Mouse (Mus musculus): Measurements from ENCODE around the gene Tent4b. TPM values are rescaled to one million over a fixed set of nuclear protein-coding genes. Genes with fewer than 3 reads are reported as not detected.

The Tent4b gene
- polyA plus RNA-seq, 1 experiment from 2014 or later: 8.7 TPM

DNA sequence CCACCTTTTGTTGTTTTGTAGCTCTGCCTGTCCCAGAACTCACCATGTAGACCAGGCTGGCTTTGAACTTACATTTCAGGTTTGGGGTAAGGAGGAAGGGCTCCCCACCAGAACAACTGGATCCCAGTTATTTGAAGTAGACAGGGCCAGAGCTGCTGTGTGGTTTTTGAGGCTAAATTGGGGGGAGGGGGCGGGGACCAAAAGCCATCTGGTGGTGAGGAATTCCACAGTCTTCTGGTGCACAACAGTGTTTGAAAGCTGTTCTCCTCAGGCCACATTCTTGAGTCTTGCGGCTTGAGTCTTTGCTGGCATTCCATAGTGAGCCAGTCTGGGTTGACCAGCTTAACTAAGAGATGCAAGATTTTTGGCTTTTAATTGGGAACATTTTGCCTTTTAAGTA lies 66.5 kb downstream of the Tent4b start:
- ATAC-seq: no peak
- 14% methylated on average over 2 of the region's 2 CpGs for WGBS (ENCODE audit: insufficient replicate concordance)

DNA sequence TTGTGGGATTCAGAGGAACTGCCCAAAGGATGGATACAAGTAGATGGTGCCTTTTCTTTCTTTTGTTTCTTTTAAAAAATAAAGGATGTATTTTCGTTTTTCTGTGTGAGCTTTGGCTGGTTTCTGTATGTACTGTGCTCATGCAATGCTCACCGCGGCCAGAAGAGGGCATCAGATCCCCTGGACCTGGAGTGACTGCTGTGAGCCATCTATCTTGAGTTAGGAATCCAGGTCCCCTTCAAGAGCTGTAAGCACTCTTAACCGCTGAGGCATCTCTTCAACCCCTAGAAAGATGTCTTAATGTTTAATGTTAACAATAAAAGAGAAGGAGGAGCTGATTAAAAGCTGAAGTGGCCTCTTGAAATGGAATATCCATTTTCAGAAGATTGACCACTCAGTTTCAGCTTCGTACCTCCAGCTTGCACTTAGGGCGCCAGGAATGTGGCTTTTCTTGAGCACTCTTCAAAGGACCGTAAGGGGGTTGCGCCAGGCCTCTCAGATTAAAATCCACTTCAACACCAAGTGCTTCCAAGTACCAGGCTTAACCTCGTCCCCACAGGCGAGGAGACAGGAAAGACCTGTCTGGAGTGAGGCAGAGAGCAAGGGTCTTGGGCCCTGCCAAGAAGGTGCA lies 67.3 kb downstream of the Tent4b start:
- Histone ChIP-seq H3K4me1 (peaks cover 13% of the 10 kb centered on the region), H3K27me3 (replicated peaks) (peaks cover 18% of the 10 kb centered on the region; the same call in 1 of the 2 replicates), H3K27ac (no peak overlapping the region), H3K4me3 (no peak overlapping the region), H3K9ac (no peak overlapping the region), H3K36me3 (no peaks in the 10 kb centered on the region), H3K4me2 (no peak overlapping the region), H3K9me3 (replicated peaks) (no peaks in the 10 kb centered on the region)
- ATAC-seq: no peak
- 45% methylated on average over 10 of the region's 10 CpGs for WGBS (ENCODE audit: insufficient replicate concordance)

More for the DNA sequence above, 66.5 kb downstream of the Tent4b start:
- Histone ChIP-seq H3K4me2 (no peak overlapping the region), H3K9ac (no peak overlapping the region), H3K4me1 (peaks cover 9% of the 10 kb centered on the region; the same call in 1 of the 2 replicates), H3K36me3 (peaks cover 1% of the 10 kb centered on the region), H3K4me3 (no peak overlapping the region), H3K9me3 (replicated peaks) (no peaks in the 10 kb centered on the region), H3K27ac (no peak overlapping the region), H3K27me3 (replicated peaks) (peaks cover 11% of the 10 kb centered on the region; the same call in 1 of the 2 replicates)

- no peak for ATAC-seq
Observed at GRCm38 (mm10) chr8:88266801-88267403, 67.9 kb downstream of the Tent4b start.

DNA sequence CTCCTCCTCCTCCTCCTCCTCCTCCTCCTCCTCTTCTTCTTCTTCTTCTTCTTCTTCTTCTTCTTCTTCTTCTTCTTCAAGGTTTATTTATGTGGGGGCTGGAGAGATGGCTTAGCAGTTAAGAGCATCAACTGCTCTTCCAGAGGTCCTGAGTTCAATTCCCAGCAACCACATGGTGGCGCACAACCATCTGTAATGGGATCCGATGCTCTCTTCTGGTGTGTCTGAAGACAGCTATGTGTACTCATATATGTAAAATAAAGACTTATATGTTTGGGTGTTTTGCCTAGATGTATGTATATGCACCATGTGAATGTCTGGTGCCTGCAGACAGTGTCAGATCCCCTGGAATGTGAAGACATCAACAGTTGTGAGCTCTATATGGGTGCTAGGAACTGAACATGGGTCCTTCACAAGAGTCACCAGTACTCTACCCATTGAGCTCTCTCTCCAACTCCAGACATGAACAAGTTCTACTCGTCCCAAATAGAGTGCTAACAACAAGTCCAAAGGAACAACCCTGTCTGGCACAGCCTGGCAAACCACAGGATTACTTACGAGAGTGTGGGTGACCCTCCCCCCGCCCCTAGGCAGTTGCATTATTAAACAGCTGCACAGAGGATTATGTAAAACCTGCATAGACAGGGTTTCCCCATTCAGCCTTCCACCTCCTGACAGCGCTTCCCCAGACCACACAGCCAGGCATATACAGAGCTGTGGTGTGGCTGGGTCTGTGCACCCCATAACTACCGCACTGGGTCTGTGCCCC lies 70.3 kb downstream of the Tent4b start:
- no peak for ATAC-seq
- H3K27ac ChIP-seq: no peak overlapping the region
- no peak overlapping the region for H3K9ac ChIP-seq
- no peaks in the 10 kb centered on the region for H3K9me3 ChIP-seq (replicated peaks)
- no peak overlapping the region for H3K4me2 ChIP-seq
- no peak overlapping the region for H3K4me3 ChIP-seq
- no peaks in the 10 kb centered on the region for H3K36me3 ChIP-seq
- peaks cover 34% of the 10 kb centered on the region for H3K4me1 ChIP-seq
- peaks cover 26% of the 10 kb centered on the region for H3K27me3 ChIP-seq (replicated peaks)
- 51% methylated on average over 7 of the region's 7 CpGs for WGBS (ENCODE audit: insufficient replicate concordance)

More at GRCm38 (mm10) chr8:88266801-88267403, 67.9 kb downstream of the Tent4b start:
- Histone ChIP-seq H3K27ac (no peak overlapping the region), H3K4me2 (no peak overlapping the region), H3K27me3 (replicated peaks) (peaks cover 21% of the 10 kb centered on the region), H3K9ac (no peak overlapping the region), H3K4me1 (peaks cover 19% of the 10 kb centered on the region), H3K36me3 (no peaks in the 10 kb centered on the region), H3K9me3 (replicated peaks) (no peaks in the 10 kb centered on the region), H3K4me3 (no peak overlapping the region)
- 70% methylated on average over 14 of the region's 14 CpGs for WGBS (ENCODE audit: insufficient replicate concordance)

- Histone ChIP-seq H3K36me3 (no peaks in the 10 kb centered on the region), H3K9me3 (replicated peaks) (no peaks in the 10 kb centered on the region), H3K4me1 (peaks cover 42% of the 10 kb centered on the region), H3K27ac (no peak overlapping the region), H3K4me2 (no peak overlapping the region), H3K9ac (no peak overlapping the region), H3K27me3 (replicated peaks) (peaks cover 26% of the 10 kb centered on the region), H3K4me3 (no peak overlapping the region)
- ATAC-seq: no peak
- 54% methylated on average over 3 of the region's 3 CpGs for WGBS (ENCODE audit: insufficient replicate concordance)
Observed at GRCm38 (mm10) chr8:88270086-88270485, 71.1 kb downstream of the Tent4b start.

- ATAC-seq: peak; percentile 76
- peak within 1 kb of the TSS; percentile 64 for H3K4me3 ChIP-seq
- H3K4me2 ChIP-seq: peak within 1 kb of the TSS; percentile 97
- H3K9me3 ChIP-seq (replicated peaks): no peaks in the 10 kb centered on the region
- peaks cover 26% of the 10 kb centered on the region for H3K27me3 ChIP-seq (replicated peaks)
- 2% methylated on average over 64 of the region's 64 CpGs for WGBS (ENCODE audit: insufficient replicate concordance)
- 0 out of 2 replicates have a peak within 1 kb of the TSS, but pooled peaks have one; percentile 33 for H3K27ac ChIP-seq
- H3K36me3 ChIP-seq: no peaks in the 10 kb centered on the region
- peak within 1 kb of the TSS; percentile 81 for H3K9ac ChIP-seq
- H3K4me1 ChIP-seq: peaks cover 55% of the 10 kb centered on the region
Observed at GRCm38 (mm10) chr8:88272231-88273050, 73.4 kb downstream of the Tent4b start, which contains the start of gene Adcy7. Gene Adcy7, plus strand, starts transcription at chr8:88272403.

GRCm38 (mm10) chr8:88273051-88273430 lies 74.0 kb downstream of the Tent4b start:
- H3K27ac ChIP-seq: 0 out of 2 replicates have a peak overlapping the region, but pooled peaks have one; percentile 33

DNA sequence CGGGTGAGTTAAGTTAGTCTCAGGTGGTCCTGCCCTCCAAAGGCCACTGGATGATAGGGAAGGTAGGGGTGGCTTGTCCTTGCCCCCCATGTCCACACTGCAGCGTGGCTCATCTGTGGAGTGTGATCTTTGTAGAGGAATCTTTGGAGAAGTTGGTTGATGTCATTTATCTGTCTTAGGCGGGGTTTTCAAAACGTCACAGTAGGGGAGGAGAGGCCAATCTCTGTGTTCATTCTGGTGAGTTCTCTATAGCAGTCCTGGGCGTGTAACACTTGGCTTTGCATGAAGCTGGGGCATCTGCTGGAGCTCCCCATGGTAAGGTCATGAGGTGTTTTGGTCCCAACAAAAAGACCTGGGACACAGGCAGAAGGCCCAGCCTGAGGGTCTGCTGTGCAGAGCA lies 75.1 kb downstream of the Tent4b start:
- no peaks in the 10 kb centered on the region for H3K9me3 ChIP-seq (replicated peaks)
- peak overlapping the region; percentile 97 for H3K4me2 ChIP-seq
- H3K36me3 ChIP-seq: no peaks in the 10 kb centered on the region
- no peak overlapping the region for H3K9ac ChIP-seq
- 52% methylated on average over 5 of the region's 5 CpGs for WGBS (ENCODE audit: insufficient replicate concordance)
- peak; percentile 59 for ATAC-seq
- H3K4me3 ChIP-seq: no peak overlapping the region
- peaks cover 69% of the 10 kb centered on the region for H3K4me1 ChIP-seq
- peak overlapping the region; percentile 55 for H3K27ac ChIP-seq
- H3K27me3 ChIP-seq (replicated peaks): peaks cover 18% of the 10 kb centered on the region

More at GRCm38 (mm10) chr8:88273051-88273430, 74.0 kb downstream of the Tent4b start:
- H3K4me2 ChIP-seq: peak overlapping the region; percentile 97
- H3K9me3 ChIP-seq (replicated peaks): no peaks in the 10 kb centered on the region
- H3K4me1 ChIP-seq: peaks cover 58% of the 10 kb centered on the region
- H3K9ac ChIP-seq: peak overlapping the region; percentile 81
- WGBS (ENCODE audit: insufficient replicate concordance): 58% methylated on average over 7 of the region's 7 CpGs
- ATAC-seq: no peak
- no peaks in the 10 kb centered on the region for H3K36me3 ChIP-seq
- H3K27me3 ChIP-seq (replicated peaks): peaks cover 23% of the 10 kb centered on the region
- peak overlapping the region; percentile 64 for H3K4me3 ChIP-seq

DNA sequence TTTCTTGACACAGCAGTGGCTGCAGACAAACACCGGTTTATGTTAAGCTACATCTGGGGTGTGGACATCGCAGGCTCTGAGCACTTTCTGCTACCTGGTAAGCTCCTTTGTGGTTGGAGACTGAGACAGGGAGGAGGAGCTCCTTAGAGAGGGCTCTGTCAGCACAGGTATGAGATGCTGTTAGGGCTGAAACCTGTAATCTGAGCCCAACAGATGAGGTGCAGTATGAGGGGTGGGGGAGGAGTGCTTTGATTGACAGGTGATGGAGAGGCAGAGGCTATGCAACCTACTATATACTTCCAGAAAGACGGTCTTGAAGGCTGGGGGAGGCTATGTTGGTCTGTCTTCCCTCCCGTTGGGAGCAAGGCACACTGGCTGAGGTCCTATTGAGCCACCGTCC lies 80.2 kb downstream of the Tent4b start:
- no peaks in the 10 kb centered on the region for H3K9me3 ChIP-seq (replicated peaks)
- peak overlapping the region; percentile 14 for H3K4me3 ChIP-seq
- ATAC-seq: peak; percentile 73
- WGBS (ENCODE audit: insufficient replicate concordance): 17% methylated on average over 5 of the region's 5 CpGs
- no peaks in the 10 kb centered on the region; the same call in 1 of the 2 replicates for H3K27me3 ChIP-seq (replicated peaks)
- H3K27ac ChIP-seq: peak overlapping the region; percentile 87
- H3K9ac ChIP-seq: peak overlapping the region; percentile 48
- H3K4me1 ChIP-seq: peaks cover 79% of the 10 kb centered on the region
- H3K36me3 ChIP-seq: no peaks in the 10 kb centered on the region
- peak overlapping the region; percentile 55 for H3K4me2 ChIP-seq

DNA sequence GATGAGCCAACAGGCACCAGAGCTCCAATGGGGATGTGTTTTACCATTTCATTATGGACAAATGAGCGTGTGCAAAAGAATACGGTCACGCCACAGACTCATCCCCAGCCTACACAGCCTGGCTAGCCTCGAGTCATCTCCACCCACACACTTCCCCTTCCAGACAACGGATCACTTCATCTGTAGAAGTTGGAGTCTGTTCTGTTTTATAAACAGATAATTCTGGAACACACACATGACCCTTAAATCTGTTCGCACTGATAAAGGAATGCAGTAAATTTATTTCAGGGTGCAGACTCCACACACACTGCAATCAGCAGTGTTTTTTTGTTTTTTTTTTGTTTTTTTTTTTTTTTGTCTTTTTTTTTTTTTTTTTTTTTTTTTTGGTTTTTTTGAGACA lies 80.7 kb downstream of the Tent4b start:
- peaks cover 77% of the 10 kb centered on the region for H3K4me1 ChIP-seq
- peak; percentile 92 for ATAC-seq
- H3K27me3 ChIP-seq (replicated peaks): no peaks in the 10 kb centered on the region; the same call in 1 of the 2 replicates
- peak overlapping the region; percentile 87 for H3K27ac ChIP-seq
- H3K9me3 ChIP-seq (replicated peaks): no peaks in the 10 kb centered on the region
- peak overlapping the region; percentile 14 for H3K4me3 ChIP-seq
- H3K36me3 ChIP-seq: no peaks in the 10 kb centered on the region
- H3K4me2 ChIP-seq: peak overlapping the region; percentile 55
- H3K9ac ChIP-seq: peak overlapping the region; percentile 48
- WGBS (ENCODE audit: insufficient replicate concordance): 11% methylated on average over 6 of the region's 6 CpGs

- Histone ChIP-seq H3K27me3 (replicated peaks) (no peaks in the 10 kb centered on the region), H3K9me3 (replicated peaks) (no peaks in the 10 kb centered on the region), H3K27ac (peak overlapping the region; percentile 73), H3K4me1 (peaks cover 78% of the 10 kb centered on the region), H3K4me3 (no peak overlapping the region), H3K9ac (no peak overlapping the region), H3K4me2 (0 out of 2 replicates have a peak overlapping the region, but pooled peaks have one; percentile 4), H3K36me3 (no peaks in the 10 kb centered on the region)
- WGBS (ENCODE audit: insufficient replicate concordance): 20% methylated on average over 7 of the region's 7 CpGs
- ATAC-seq: peak; percentile 31
Observed at GRCm38 (mm10) chr8:88280904-88281303, 81.9 kb downstream of the Tent4b start.
